Mouse (Mus musculus) olfactory bulb, adult 2 months (tissue): ENCODE results near the gene Olfr646. TPM values are rescaled to one million over a fixed set of nuclear protein-coding genes. Genes with fewer than 3 reads are reported as not detected.

Experiments used
- H3K27ac ChIP-seq: fragments of 200-500 bp; 2 replicates; pipeline ENCODE4 v1.5.1; 2012; ENCODE audit warnings: low read depth, low read length; ENCODE audit not compliant: insufficient read depth
- H3K4me1 ChIP-seq: fragments of 200-500 bp; 2 replicates; pipeline ENCODE4 v1.6.1; 2012; ENCODE audit warnings: low read length; ENCODE audit not compliant: control insufficient read depth, insufficient read depth
- H3K4me3 ChIP-seq: fragments of 200-500 bp; 2 replicates; pipeline ENCODE4 v1.5.1; 2012; ENCODE audit warnings: mild to moderate bottlenecking, low read depth, low read length, moderate library complexity; ENCODE audit not compliant: insufficient read depth
- CTCF ChIP-seq: fragments of 200-500 bp; IDR thresholded peaks from 2 replicates; pipeline ENCODE4 v1.5.1; 2012; ENCODE audit warnings: low read depth, mild to moderate bottlenecking, low read length, moderate library complexity; ENCODE audit not compliant: insufficient read depth
- POLR2A ChIP-seq: fragments of 200-500 bp; IDR thresholded peaks from 2 replicates; pipeline ENCODE4 v1.6.1; 2012; ENCODE audit warnings: mild to moderate bottlenecking, low read depth, low read length, moderate library complexity; ENCODE audit not compliant: insufficient read depth
- WGBS: fragments of 180-500 bp; shearing (Covaris S2); methylation state at CpG from one replicate; pipeline ENCODE4 v1.1.7; 2018; 5-methylcytosine and 5-hydroxymethylcytosine counted together
- polyA plus RNA-seq: library from polyadenylated mRNA; stranded (reverse); fragments of >200 nt; gene quantifications from 2 replicates; pipeline ENCODE4 v1.2.4, GENCODE M21; 2012; ENCODE audit warnings: low replicate concordance; ENCODE audit not compliant: missing spikeins, insufficient read depth, insufficient read length

The Olfr646 gene
- polyA plus RNA-seq, 1 experiment = not detected

DNA sequence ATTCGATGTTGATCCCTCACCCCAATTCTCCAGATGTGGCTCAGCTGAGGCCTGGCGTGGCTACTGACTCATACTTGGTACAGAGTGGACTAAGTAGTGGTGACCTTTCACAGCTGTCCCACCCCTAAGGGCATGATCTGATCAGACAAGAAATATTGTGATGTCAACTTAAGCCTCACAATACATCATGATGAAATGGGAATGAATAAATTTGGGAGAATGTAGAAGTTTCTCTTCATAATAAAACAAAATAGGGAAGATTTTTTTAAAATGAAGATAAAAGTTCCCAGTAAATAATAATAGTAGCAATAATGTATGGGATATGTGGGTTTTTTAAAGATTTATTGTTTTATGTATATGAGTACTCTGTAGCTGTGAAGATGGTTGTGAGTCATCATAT is 45.8 kb downstream of the Olfr646 start, which contains the start of gene Ubqlnl:
Gene Ubqlnl (minus strand): TSS at position 101 of the 400 bp plus-strand sequence.
- TF ChIP-seq CTCF (no peak), POLR2A (no peak)
- 89% methylated on average over 2 of the region's 2 CpGs for WGBS
- H3K4me3 ChIP-seq = no peak within 1 kb of the TSS
- H3K27ac ChIP-seq = no peak within 1 kb of the TSS
- H3K4me1 ChIP-seq = no peaks in the 10 kb centered on the region

Other genes with a start within 250 kb of the Olfr646 start
- gene Olfr66, start 218.6 kb upstream of the Olfr646 start, polyA plus RNA-seq = not detected in 2 replicates
- gene Olfr64, start 210.4 kb upstream of the Olfr646 start, polyA plus RNA-seq = not detected in 2 replicates
- not detected in 2 replicates for gene Olfr65, start 201.4 kb upstream of the Olfr646 start, polyA plus RNA-seq
- not detected in 2 replicates for gene Olfr631, start 176.0 kb upstream of the Olfr646 start, polyA plus RNA-seq
- not detected in 2 replicates for gene Olfr632, start 170.5 kb upstream of the Olfr646 start, polyA plus RNA-seq
- not detected in 2 replicates for gene Olfr633, start 160.4 kb upstream of the Olfr646 start, polyA plus RNA-seq
- not detected in 2 replicates for gene Olfr635, start 133.7 kb upstream of the Olfr646 start, polyA plus RNA-seq
- gene Olfr638, start 106.1 kb upstream of the Olfr646 start, polyA plus RNA-seq = not detected in 2 replicates
- gene Olfr639, start 87.6 kb upstream of the Olfr646 start, polyA plus RNA-seq = not detected in 2 replicates
- gene Olfr640, start 79.3 kb upstream of the Olfr646 start, polyA plus RNA-seq = not detected in 2 replicates
- not detected in 2 replicates for gene Olfr641, start 69.4 kb upstream of the Olfr646 start, polyA plus RNA-seq
- gene Olfr642, start 52.2 kb upstream of the Olfr646 start, polyA plus RNA-seq = not detected in 2 replicates
- gene 4930516K23Rik, start 43.4 kb upstream of the Olfr646 start, polyA plus RNA-seq = not detected in 2 replicates
- not detected in 2 replicates for gene Olfr644, start 33.0 kb upstream of the Olfr646 start, polyA plus RNA-seq
- not detected in 2 replicates for gene Olfr645, start 19.4 kb upstream of the Olfr646 start, polyA plus RNA-seq
- not detected in 2 replicates for gene Ubqln5, start 25.0 kb downstream of the Olfr646 start, polyA plus RNA-seq
- gene Olfr643, start 32.5 kb downstream of the Olfr646 start, polyA plus RNA-seq = not detected in 2 replicates
- not detected in 2 replicates for gene Ubqln3, start 38.4 kb downstream of the Olfr646 start, polyA plus RNA-seq
- gene Ubqlnl, start 45.7 kb downstream of the Olfr646 start, polyA plus RNA-seq = not detected in 2 replicates
- gene Olfm5, start 60.0 kb downstream of the Olfr646 start, polyA plus RNA-seq = not detected in 2 replicates
- gene Olfr648, start 78.5 kb downstream of the Olfr646 start, polyA plus RNA-seq = not detected in 2 replicates
- gene Olfr649, start 91.1 kb downstream of the Olfr646 start, polyA plus RNA-seq = not detected in 2 replicates
- not detected in 2 replicates for gene Trim6, start 113.9 kb downstream of the Olfr646 start, polyA plus RNA-seq
- not detected in 2 replicates for gene Trim34a, start 139.6 kb downstream of the Olfr646 start, polyA plus RNA-seq
- not detected in 2 replicates for gene Trim5, start 183.2 kb downstream of the Olfr646 start, polyA plus RNA-seq
- gene Trim12a, start 210.6 kb downstream of the Olfr646 start, polyA plus RNA-seq = not detected in 2 replicates
- gene Trim34b, start 224.6 kb downstream of the Olfr646 start, polyA plus RNA-seq = not detected in 2 replicates
- not detected in 2 replicates for gene Trim12c, start 248.5 kb downstream of the Olfr646 start, polyA plus RNA-seq